Mouse (Mus musculus): ENCODE measurements around the gene Mgmt. TPM values are rescaled to one million over a fixed set of nuclear protein-coding genes. Genes with fewer than 3 reads are reported as not detected.
A peak's percentile ranks its signal among the peaks of the same experiment; 100 is the strongest.

The Mgmt gene
- polyA plus RNA-seq, 1 experiment from 2014 or later: 3.0 TPM

DNA sequence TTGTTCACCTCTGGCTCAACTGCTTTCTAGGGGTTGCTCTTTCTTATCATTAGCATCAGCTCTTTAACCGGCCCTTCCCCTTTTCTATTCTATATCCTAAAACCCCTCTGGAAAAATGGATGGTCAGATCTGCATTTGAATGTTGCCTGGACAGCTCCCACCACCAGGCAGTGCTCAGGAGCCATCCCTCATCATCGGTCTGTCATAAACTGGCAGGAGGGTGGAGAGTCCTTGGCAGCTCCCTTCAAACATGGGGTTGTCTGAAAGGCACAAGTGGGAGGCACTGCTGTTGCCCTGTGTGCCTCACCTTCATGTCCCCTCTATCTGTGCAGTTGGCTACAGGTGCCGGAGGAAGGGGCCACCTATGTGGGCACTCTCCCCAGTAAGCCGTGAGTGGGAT, 185.8 kb downstream of the Mgmt start:
- H3K9ac ChIP-seq (ENCODE audit: low read length): no peak overlapping the region
- ATAC-seq (ENCODE audit: low FRiP score) (no peak), DNase-seq (ENCODE audit: low spot score, missing footprints) (no peak)
- 91% methylated on average over 4 of the region's 4 CpGs for WGBS
- no peaks in the 10 kb centered on the region for H3K36me3 ChIP-seq (ENCODE audit: control insufficient read depth, insufficient read depth, low read length)
- H3K27ac ChIP-seq (ENCODE audit: low read depth, low read length): no peak overlapping the region
- no peaks in the 10 kb centered on the region for H3K4me1 ChIP-seq (ENCODE audit: control insufficient read depth, insufficient read depth, low read length)
- no peak overlapping the region for H3K4me2 ChIP-seq
- no peak overlapping the region for H3K4me3 ChIP-seq (ENCODE audit: low read depth, low read length)
- H3K9me3 ChIP-seq (ENCODE audit: control insufficient read depth, low read length): no peaks in the 10 kb centered on the region
- H3K27me3 ChIP-seq (ENCODE audit: control insufficient read depth, insufficient read depth, low read length): no peaks in the 10 kb centered on the region

DNA sequence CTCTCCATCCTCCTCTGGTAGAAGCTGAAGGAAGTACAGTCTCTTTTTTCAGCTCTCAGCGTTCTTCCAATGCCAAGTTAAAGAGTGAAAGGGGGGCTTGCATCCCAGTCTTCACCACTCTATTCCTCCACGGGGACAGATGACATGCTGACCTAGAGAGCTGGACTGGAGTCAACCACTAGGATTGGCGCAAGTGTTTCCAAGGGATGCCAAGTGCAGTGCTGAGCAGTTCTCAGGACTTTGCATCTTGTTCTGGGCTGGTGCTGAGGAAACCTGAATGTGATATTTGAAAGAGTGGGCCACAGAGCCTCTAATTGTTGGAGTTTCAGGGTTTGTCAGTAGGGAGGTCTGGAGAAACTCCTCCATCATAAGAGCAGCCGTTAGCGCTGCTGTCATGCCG, 187.8 kb downstream of the Mgmt start:
- Histone ChIP-seq H3K4me1 (ENCODE audit: control insufficient read depth, insufficient read depth, low read length) (peaks cover 3% of the 10 kb centered on the region; the same call in 1 of the 2 replicates), H3K4me3 (ENCODE audit: low read depth, low read length) (no peak overlapping the region), H3K9ac (ENCODE audit: low read length) (no peak overlapping the region), H3K4me2 (no peak overlapping the region), H3K36me3 (ENCODE audit: control insufficient read depth, insufficient read depth, low read length) (no peaks in the 10 kb centered on the region), H3K27ac (ENCODE audit: low read depth, low read length) (no peak overlapping the region), H3K9me3 (ENCODE audit: control insufficient read depth, low read length) (no peaks in the 10 kb centered on the region), H3K27me3 (ENCODE audit: control insufficient read depth, insufficient read depth, low read length) (no peaks in the 10 kb centered on the region)
- ATAC-seq (ENCODE audit: low FRiP score): no peak
- 91% methylated on average over 6 of the region's 6 CpGs for WGBS
- DNase-seq (ENCODE audit: low spot score, missing footprints): peak; percentile 72

DNA sequence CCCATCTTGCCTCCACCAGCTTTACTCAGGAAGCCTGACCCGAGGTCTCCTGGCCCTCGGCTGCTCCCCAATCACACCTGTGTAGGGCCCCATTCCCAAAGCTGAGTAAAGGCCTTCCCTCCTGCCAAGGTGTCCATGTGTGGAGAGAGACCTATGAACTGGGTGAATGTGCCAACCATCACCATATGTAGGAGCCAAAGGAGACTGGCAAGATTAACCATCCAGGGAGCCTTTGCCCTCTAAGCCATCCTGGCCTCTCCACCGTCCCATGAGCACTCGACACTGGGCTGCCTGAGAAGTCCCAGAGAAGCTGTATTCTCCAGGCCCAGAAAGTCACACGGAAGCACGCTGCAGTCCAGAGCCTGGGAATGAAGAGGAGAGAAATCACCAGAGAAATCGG, 190.2 kb downstream of the Mgmt start:
- no peak overlapping the region for H3K4me3 ChIP-seq (ENCODE audit: low read depth, low read length)
- no peaks in the 10 kb centered on the region for H3K27me3 ChIP-seq (ENCODE audit: control insufficient read depth, insufficient read depth, low read length)
- H3K9ac ChIP-seq (ENCODE audit: low read length): no peak overlapping the region
- WGBS: 94% methylated on average over 7 of the region's 7 CpGs
- DNase-seq (ENCODE audit: low spot score, missing footprints) (no peak), ATAC-seq (ENCODE audit: low FRiP score) (no peak)
- H3K27ac ChIP-seq (ENCODE audit: low read depth, low read length): no peak overlapping the region
- no peak overlapping the region for H3K4me2 ChIP-seq
- peaks cover 3% of the 10 kb centered on the region; the same call in 1 of the 2 replicates for H3K4me1 ChIP-seq (ENCODE audit: control insufficient read depth, insufficient read depth, low read length)
- no peaks in the 10 kb centered on the region for H3K36me3 ChIP-seq (ENCODE audit: control insufficient read depth, insufficient read depth, low read length)
- H3K9me3 ChIP-seq (ENCODE audit: control insufficient read depth, low read length): no peaks in the 10 kb centered on the region

DNA sequence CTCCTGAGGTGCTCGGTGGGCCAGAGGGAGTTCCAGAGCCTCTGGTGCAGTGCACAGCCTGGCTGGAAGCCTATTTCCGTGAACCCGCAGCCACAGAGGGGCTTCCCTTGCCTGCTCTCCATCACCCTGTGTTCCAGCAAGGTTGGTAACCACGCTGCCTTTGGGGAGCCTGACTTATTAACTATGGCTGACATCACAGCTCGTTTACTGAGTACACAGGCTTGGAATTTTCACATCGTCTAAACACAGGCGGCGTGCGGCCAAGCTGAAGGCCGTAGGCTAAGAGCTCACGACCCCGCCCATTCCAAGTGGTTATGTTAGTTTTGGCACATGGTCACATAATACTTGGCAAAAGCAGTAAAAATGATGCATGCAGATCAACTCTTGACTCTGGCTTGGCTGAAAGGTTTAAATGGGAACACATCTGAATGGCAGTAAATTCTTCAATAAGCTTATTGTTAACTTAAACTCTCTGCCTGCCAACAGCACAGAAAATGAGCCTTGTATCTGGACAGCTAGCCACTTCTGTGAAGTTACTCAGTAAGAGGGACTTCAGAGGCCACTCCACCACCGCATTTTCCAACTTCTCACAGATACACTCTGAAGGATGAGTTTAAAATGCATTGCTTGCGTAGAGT, 191.7 kb downstream of the Mgmt start:
- H3K9me3 ChIP-seq (ENCODE audit: control insufficient read depth, low read length): no peaks in the 10 kb centered on the region
- no peak overlapping the region for H3K27ac ChIP-seq (ENCODE audit: low read depth, low read length)
- no peak overlapping the region for H3K4me3 ChIP-seq (ENCODE audit: low read depth, low read length)
- no peak overlapping the region for H3K9ac ChIP-seq (ENCODE audit: low read length)
- 70% methylated on average over 14 of the region's 14 CpGs for WGBS
- ATAC-seq (ENCODE audit: low FRiP score) (no peak), DNase-seq (ENCODE audit: low spot score, missing footprints) (no peak)
- no peaks in the 10 kb centered on the region for H3K27me3 ChIP-seq (ENCODE audit: control insufficient read depth, insufficient read depth, low read length)
- peaks cover 3% of the 10 kb centered on the region; the same call in 1 of the 2 replicates for H3K4me1 ChIP-seq (ENCODE audit: control insufficient read depth, insufficient read depth, low read length)
- no peaks in the 10 kb centered on the region for H3K36me3 ChIP-seq (ENCODE audit: control insufficient read depth, insufficient read depth, low read length)
- no peak overlapping the region for H3K4me2 ChIP-seq

DNA sequence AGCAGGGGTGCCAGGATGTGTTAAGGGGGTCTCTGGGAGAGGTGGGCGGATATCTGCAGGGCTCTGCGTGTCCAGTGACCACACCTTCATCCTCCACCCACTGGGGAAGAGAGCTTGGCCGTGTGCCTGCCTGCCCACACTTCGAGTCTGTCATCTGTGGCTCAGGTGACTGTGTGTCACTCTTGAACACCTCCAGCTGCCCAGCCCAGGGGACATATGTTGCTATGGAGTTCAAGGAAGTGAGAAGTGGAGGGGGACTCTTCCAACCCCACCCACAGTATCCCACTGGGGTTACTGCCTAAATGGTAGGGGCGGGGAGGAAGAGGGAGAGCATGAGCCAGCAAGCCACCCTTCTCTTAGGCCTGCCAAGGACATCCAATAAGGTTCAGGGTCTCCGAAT, 192.7 kb downstream of the Mgmt start:
- Histone ChIP-seq H3K4me2 (no peak overlapping the region), H3K9ac (ENCODE audit: low read length) (no peak overlapping the region), H3K4me3 (ENCODE audit: low read depth, low read length) (no peak overlapping the region), H3K27ac (ENCODE audit: low read depth, low read length) (no peak overlapping the region), H3K9me3 (ENCODE audit: control insufficient read depth, low read length) (no peaks in the 10 kb centered on the region), H3K27me3 (ENCODE audit: control insufficient read depth, insufficient read depth, low read length) (no peaks in the 10 kb centered on the region), H3K36me3 (ENCODE audit: control insufficient read depth, insufficient read depth, low read length) (no peaks in the 10 kb centered on the region), H3K4me1 (ENCODE audit: control insufficient read depth, insufficient read depth, low read length) (peaks cover 3% of the 10 kb centered on the region; the same call in 1 of the 2 replicates)
- DNase-seq (ENCODE audit: low spot score, missing footprints) (no peak), ATAC-seq (ENCODE audit: low FRiP score) (no peak)
- 75% methylated on average over 6 of the region's 6 CpGs for WGBS

DNA sequence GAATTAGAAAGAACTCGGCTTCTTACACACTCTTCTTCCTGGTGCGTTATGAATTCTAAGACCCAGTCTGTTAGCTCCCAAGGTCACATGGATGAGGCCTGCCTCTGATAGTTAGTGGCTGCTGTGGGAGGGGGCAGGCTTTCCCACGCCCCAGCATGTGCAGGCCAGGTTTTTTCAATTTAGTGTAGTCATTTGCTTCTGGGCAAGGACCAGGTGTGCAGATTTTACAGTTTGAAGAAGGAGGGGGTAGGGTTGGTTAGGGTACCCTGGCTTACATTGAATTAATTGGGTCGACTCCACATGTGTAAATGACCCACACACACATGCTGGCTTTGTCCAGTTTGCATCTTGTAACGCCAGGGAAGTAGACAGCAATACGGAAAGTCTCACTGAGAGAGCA, 193.7 kb downstream of the Mgmt start:
- Histone ChIP-seq H3K9ac (ENCODE audit: low read length) (no peak overlapping the region), H3K4me1 (ENCODE audit: control insufficient read depth, insufficient read depth, low read length) (peaks cover 3% of the 10 kb centered on the region; the same call in 1 of the 2 replicates), H3K27me3 (ENCODE audit: control insufficient read depth, insufficient read depth, low read length) (no peaks in the 10 kb centered on the region), H3K36me3 (ENCODE audit: control insufficient read depth, insufficient read depth, low read length) (no peaks in the 10 kb centered on the region), H3K27ac (ENCODE audit: low read depth, low read length) (no peak overlapping the region), H3K9me3 (ENCODE audit: control insufficient read depth, low read length) (no peaks in the 10 kb centered on the region), H3K4me3 (ENCODE audit: low read depth, low read length) (no peak overlapping the region), H3K4me2 (no peak overlapping the region)
- 83% methylated on average over 6 of the region's 6 CpGs for WGBS
- DNase-seq (ENCODE audit: low spot score, missing footprints): no peak
- ATAC-seq (ENCODE audit: low FRiP score): no peak

DNA sequence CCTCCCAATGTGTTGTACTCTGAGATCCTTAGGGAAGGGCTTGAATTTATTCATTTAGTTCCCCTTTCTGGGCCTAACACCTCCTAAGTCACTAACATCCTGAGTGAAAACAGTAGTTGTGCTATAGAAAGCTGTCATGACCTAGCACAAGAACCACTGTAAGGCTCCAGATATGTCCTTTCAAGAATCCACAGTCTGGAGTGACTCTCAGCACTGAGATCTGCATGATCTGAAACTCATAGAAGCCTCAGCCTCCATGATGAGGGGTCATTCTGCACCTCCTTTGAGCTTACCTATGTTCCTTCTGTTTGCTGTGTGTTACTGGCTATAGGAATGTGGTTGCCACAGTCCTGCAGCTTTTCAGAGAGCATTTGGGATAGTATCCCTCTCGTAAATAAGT, 200.1 kb downstream of the Mgmt start:
- Histone ChIP-seq H3K36me3 (ENCODE audit: control insufficient read depth, insufficient read depth, low read length) (no peaks in the 10 kb centered on the region), H3K4me2 (no peak overlapping the region), H3K9ac (ENCODE audit: low read length) (no peak overlapping the region), H3K9me3 (ENCODE audit: control insufficient read depth, low read length) (no peaks in the 10 kb centered on the region), H3K4me1 (ENCODE audit: control insufficient read depth, insufficient read depth, low read length) (no peaks in the 10 kb centered on the region), H3K27ac (ENCODE audit: low read depth, low read length) (no peak overlapping the region), H3K4me3 (ENCODE audit: low read depth, low read length) (no peak overlapping the region), H3K27me3 (ENCODE audit: control insufficient read depth, insufficient read depth, low read length) (no peaks in the 10 kb centered on the region)
- DNase-seq (ENCODE audit: low spot score, missing footprints): no peak
- 77% methylated on average over 1 of the region's 1 CpGs for WGBS
- no peak for ATAC-seq (ENCODE audit: low FRiP score)

DNA sequence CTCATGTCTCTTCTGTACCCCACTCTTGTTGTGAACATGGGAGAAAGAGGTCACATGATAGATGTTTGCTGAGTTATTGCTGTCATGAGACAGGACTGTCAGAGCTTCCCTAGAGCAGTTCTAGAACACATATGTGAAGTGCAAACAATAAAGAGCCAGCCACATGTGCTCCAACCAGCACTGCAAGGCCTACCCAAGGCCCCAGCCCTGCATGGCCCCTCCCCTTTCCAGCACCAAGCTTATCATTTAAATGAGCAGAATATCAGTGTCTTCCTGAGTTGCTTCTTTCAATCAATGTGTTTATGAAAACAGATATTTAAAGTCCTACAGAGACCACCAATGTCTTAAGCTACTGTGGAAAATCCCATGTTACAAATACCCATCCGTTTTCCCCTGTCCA, 201.3 kb downstream of the Mgmt start:
- Histone ChIP-seq H3K27me3 (ENCODE audit: control insufficient read depth, insufficient read depth, low read length) (no peaks in the 10 kb centered on the region), H3K9me3 (ENCODE audit: control insufficient read depth, low read length) (no peaks in the 10 kb centered on the region), H3K4me2 (no peak overlapping the region), H3K9ac (ENCODE audit: low read length) (no peak overlapping the region), H3K4me1 (ENCODE audit: control insufficient read depth, insufficient read depth, low read length) (no peaks in the 10 kb centered on the region), H3K4me3 (ENCODE audit: low read depth, low read length) (no peak overlapping the region), H3K27ac (ENCODE audit: low read depth, low read length) (no peak overlapping the region), H3K36me3 (ENCODE audit: control insufficient read depth, insufficient read depth, low read length) (no peaks in the 10 kb centered on the region)
- DNase-seq (ENCODE audit: low spot score, missing footprints) (no peak), ATAC-seq (ENCODE audit: low FRiP score) (no peak)
- WGBS: 81% methylated on average over 1 of the region's 1 CpGs

DNA sequence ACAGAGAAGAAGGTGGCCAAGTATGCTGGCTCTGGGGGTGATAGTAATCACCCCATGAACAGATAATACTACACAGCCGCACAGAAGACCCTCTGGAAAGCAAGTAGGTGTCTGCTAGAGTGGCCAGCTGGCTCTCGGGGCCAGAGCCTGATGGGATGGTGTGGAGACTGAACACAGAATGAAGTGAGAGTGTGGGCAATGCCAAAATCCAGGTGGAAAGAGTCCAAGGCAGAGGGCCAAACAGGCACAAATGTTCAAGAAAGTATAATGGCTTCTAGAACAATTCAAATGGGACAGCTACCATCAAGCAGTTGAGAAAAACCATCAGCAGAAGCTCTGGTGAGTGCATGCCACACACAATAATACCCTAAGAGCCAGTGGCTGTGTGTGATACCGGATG, 205.4 kb downstream of the Mgmt start:
- Histone ChIP-seq H3K27me3 (ENCODE audit: control insufficient read depth, insufficient read depth, low read length) (no peaks in the 10 kb centered on the region), H3K9ac (ENCODE audit: low read length) (no peak overlapping the region), H3K4me3 (ENCODE audit: low read depth, low read length) (no peak overlapping the region), H3K9me3 (ENCODE audit: control insufficient read depth, low read length) (no peaks in the 10 kb centered on the region), H3K4me1 (ENCODE audit: control insufficient read depth, insufficient read depth, low read length) (no peaks in the 10 kb centered on the region), H3K27ac (ENCODE audit: low read depth, low read length) (no peak overlapping the region), H3K4me2 (no peak overlapping the region), H3K36me3 (ENCODE audit: control insufficient read depth, insufficient read depth, low read length) (no peaks in the 10 kb centered on the region)
- DNase-seq (ENCODE audit: low spot score, missing footprints) (no peak), ATAC-seq (ENCODE audit: low FRiP score) (no peak)
- 85% methylated on average over 3 of the region's 3 CpGs for WGBS

All from midbrain, embryonic 11.5 days (tissue).